Comparison of ENCODE assay signal across 8 mouse cellular contexts in genomic region chr19:14597917-14598689, GRCm38 (mm10). TPM values are rescaled to one million over a fixed set of nuclear protein-coding genes. Genes with fewer than 3 reads are reported as not detected.
DNase-seq lines count a peak whose midpoint lies in the region; ATAC-seq lines count a peak whose summit lies in the region.

TSS of gene Tle4 (minus strand) at chr19:14598051.

- no peaks in the 10 kb centered on the region for H3K9me3 ChIP-seq in lung, embryonic 16.5 days (ENCODE audit: control insufficient read depth, low read length)

- under 1% methylated on average over 71 of the region's 71 CpGs for WGBS in lung, embryonic 16.5 days

- H3K36me3 ChIP-seq in lung, embryonic 16.5 days (ENCODE audit: control insufficient read depth, insufficient read depth, low read length) = no peaks in the 10 kb centered on the region

- peak within 1 kb of the TSS; percentile 85 for H3K4me2 ChIP-seq in lung, embryonic 16.5 days (ENCODE audit: low read depth, low read length)

- peak within 1 kb of the TSS; percentile 90 for H3K4me3 ChIP-seq in lung, embryonic 16.5 days (ENCODE audit: low read length)

- H3K27ac ChIP-seq in lung, embryonic 16.5 days (ENCODE audit: low read length) = peak within 1 kb of the TSS; percentile 98

- peak within 1 kb of the TSS; percentile 96 for H3K9ac ChIP-seq in lung, embryonic 16.5 days (ENCODE audit: low read length)

- peaks cover 15% of the 10 kb centered on the region for H3K4me1 ChIP-seq in lung, embryonic 16.5 days (replicated peaks; ENCODE audit: control insufficient read depth, insufficient read depth, low read length)

- peak; percentile 96 for DNase-seq in MEL-GATA-1-ER (ENCODE audit: extremely low read depth, low read depth)
- peak; percentile 100 for DNase-seq in cerebellum, adult 8-10 months
- peak; percentile 100 for DNase-seq in forelimb bud, embryonic 11.5 days (ENCODE audit: low read depth, low spot score)
- peak; percentile 100 for DNase-seq in layer of hippocampus, adult 9-10 months (ENCODE audit: low spot score)
- peak; percentile 99 for DNase-seq in ovary, postnatal 10 days (ENCODE audit: low spot score)
- peak; percentile 100 for DNase-seq in thymus, postnatal 10 days (ENCODE audit: low spot score in 2 of 2)

- ATAC-seq in hematopoietic stem cell, adult 5-6 weeks (replicated peaks in 1 of 2; ENCODE audit: insufficient read depth in 1 of 2, low FRiP score in 2 of 2, low TSS enrichment in 1 of 2, low read depth in 1 of 2, poor library complexity in 2 of 2, severe bottlenecking in 2 of 2) = peak; percentile 91 to 97
- ATAC-seq in lung, embryonic 16.5 days (ENCODE audit: low read depth) = peak; percentile 97

- peaks cover 7% of the 10 kb centered on the region; the same call in 1 of the 2 replicates for H3K27me3 ChIP-seq in lung, embryonic 16.5 days (ENCODE audit: control insufficient read depth, insufficient read depth, low read depth, low read length)

RNA-seq across cellular contexts. Expression of gene Tle4, which starts in this region (rescaled TPM):
- 21.5 and 35.5 TPM in 2 replicates for total RNA-seq in hematopoietic stem cell, adult 5-6 weeks (2017)
- polyA plus RNA-seq in lung, embryonic 16.5 days (2015; fragmentation: Nextera tagmentation; extraction: Ambion mirVana) = 12.0 and 12.3 TPM in 2 replicates

Comparison
In these comparisons a context has a peak if more than half of its experiments do, and no peak if none do; other contexts are left out.
1. Peak in every context shown above with its lines: DNase-seq, ATAC-seq, H3K4me3 ChIP-seq and H3K27ac ChIP-seq.